Mouse (Mus musculus): ENCODE results near the gene Rgl3.

DNA sequence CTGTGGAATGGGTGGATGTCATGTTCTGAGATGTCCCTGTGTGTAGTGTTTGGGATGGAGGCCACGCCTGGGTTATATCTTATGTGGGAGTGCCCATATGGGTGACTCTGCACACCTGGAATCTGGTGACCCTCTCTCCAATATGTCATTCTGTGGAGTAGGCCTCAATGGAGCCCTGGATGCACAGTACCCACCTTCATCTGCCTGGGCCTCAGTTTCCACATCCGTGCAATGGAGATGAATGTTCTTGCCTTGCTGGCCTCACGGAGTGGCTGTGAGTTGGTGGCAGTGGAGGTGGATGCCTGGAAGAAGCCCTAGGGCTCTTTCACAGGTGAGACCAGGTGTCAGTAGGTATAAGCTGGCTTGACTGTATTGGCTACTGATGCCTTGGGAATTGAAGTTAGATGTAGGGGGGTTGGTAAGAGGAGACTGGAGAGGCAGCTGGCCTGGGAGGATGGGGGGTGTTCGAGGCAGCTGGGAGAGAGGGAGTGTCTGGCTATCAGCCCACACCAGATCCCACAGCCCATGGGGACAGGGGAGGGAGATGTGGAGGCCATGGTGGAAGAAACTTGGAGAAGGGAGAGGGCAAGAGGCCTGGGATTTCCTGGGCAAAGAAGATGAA, 50.9 kb downstream of the Rgl3 start:
- TF ChIP-seq CTCF (IDR thresholded peaks at IDR 0.05; ENCODE audit: low read depth) (no peak), EP300 (IDR thresholded peaks at IDR 0.05; ENCODE audit: low read depth) (no peak)

Data from heart, postnatal 0 days (tissue).